Mouse (Mus musculus) urinary bladder, postnatal 36 days (tissue): ENCODE data around the gene Nisch.

Source experiments
- DNase-seq, 2 experiments: peaks; one replicate each; pipeline ENCODE4 v3.0.0; 2022; ENCODE audit warnings: low spot score in 2 of 2, mixed read lengths in 1 of 2

Gene Nisch

GRCm38 (mm10) chr14:31215157-31216002 lies 1.4 kb downstream of the Nisch start:
- peak in 1 of 2 experiments; percentile 51 for DNase-seq

- DNase-seq, result no peak
Measured at GRCm38 (mm10) chr14:31214684-31215083, 2.1 kb downstream of the Nisch start.

GRCm38 (mm10) chr14:31213868-31214267 lies 2.9 kb downstream of the Nisch start:
- DNase-seq, result no peak

- no peak for DNase-seq
Measured at GRCm38 (mm10) chr14:31212499-31212898, 4.2 kb downstream of the Nisch start.

GRCm38 (mm10) chr14:31211854-31212253 lies 4.9 kb downstream of the Nisch start:
- no peak for DNase-seq

GRCm38 (mm10) chr14:31209133-31209557 lies 7.6 kb downstream of the Nisch start:
- no peak for DNase-seq

- no peak for DNase-seq
Measured at GRCm38 (mm10) chr14:31208084-31208483, 8.7 kb downstream of the Nisch start, which contains the start of gene Tnnc1. Gene Tnnc1, plus strand, starts transcription at chr14:31208312.

GRCm38 (mm10) chr14:31207070-31207830 lies 9.5 kb downstream of the Nisch start:
- DNase-seq, result no peak

- DNase-seq, result peak; percentile 88 to 95
Measured at GRCm38 (mm10) chr14:31206472-31206981, 10.2 kb downstream of the Nisch start.

GRCm38 (mm10) chr14:31205562-31206467 lies 10.9 kb downstream of the Nisch start:
- peak in 1 of 2 experiments; percentile 40 for DNase-seq

GRCm38 (mm10) chr14:31205244-31205561 lies 11.5 kb downstream of the Nisch start:
- DNase-seq, result no peak

- no peak for DNase-seq
Measured at GRCm38 (mm10) chr14:31204844-31205243, 11.9 kb downstream of the Nisch start.

- no peak for DNase-seq
Measured at GRCm38 (mm10) chr14:31200038-31200437, 16.7 kb downstream of the Nisch start.

GRCm38 (mm10) chr14:31199599-31199998 lies 17.1 kb downstream of the Nisch start:
- no peak for DNase-seq

GRCm38 (mm10) chr14:31197547-31198516 lies 18.9 kb downstream of the Nisch start:
- peak; percentile 33 to 63 for DNase-seq

- DNase-seq, result no peak
Measured at GRCm38 (mm10) chr14:31195968-31196367, 20.8 kb downstream of the Nisch start.

- DNase-seq, result no peak
Measured at GRCm38 (mm10) chr14:31195521-31195920, 21.2 kb downstream of the Nisch start.

GRCm38 (mm10) chr14:31194891-31195513 lies 21.7 kb downstream of the Nisch start:
- DNase-seq, result peak in 1 of 2 experiments; percentile 85

- no peak for DNase-seq
Measured at GRCm38 (mm10) chr14:31194441-31194840, 22.3 kb downstream of the Nisch start.

GRCm38 (mm10) chr14:31193791-31194190 lies 23.0 kb downstream of the Nisch start:
- no peak for DNase-seq
